Mouse (Mus musculus) adrenal gland, postnatal 25 days (tissue): Measurements from ENCODE around the gene Prox1. TPM values are rescaled to one million over a fixed set of nuclear protein-coding genes. Genes with fewer than 3 reads are reported as not detected.

Experiments used
- DNase-seq: peaks from one replicate; pipeline ENCODE4 v3.0.0; 2021; ENCODE audit warnings: mixed read lengths
- long read RNA-seq: library from polyadenylated mRNA; stranded (forward); transcript quantifications from one replicate; pipeline ENCODE4 v2.0.0, GENCODE M21; 2021
- total RNA-seq: library from RNA; stranded (reverse); gene quantifications from 2 replicates; pipeline ENCODE4 v1.2.3, GENCODE M21; 2021

The Prox1 gene
- 52.6 and 66.7 TPM in 2 replicates for total RNA-seq
- long read RNA-seq, partial matches to known transcripts: 1 of 13 reads
- long read RNA-seq, other reads (novel, unspliced or antisense): 12 of 13 reads

DNA sequence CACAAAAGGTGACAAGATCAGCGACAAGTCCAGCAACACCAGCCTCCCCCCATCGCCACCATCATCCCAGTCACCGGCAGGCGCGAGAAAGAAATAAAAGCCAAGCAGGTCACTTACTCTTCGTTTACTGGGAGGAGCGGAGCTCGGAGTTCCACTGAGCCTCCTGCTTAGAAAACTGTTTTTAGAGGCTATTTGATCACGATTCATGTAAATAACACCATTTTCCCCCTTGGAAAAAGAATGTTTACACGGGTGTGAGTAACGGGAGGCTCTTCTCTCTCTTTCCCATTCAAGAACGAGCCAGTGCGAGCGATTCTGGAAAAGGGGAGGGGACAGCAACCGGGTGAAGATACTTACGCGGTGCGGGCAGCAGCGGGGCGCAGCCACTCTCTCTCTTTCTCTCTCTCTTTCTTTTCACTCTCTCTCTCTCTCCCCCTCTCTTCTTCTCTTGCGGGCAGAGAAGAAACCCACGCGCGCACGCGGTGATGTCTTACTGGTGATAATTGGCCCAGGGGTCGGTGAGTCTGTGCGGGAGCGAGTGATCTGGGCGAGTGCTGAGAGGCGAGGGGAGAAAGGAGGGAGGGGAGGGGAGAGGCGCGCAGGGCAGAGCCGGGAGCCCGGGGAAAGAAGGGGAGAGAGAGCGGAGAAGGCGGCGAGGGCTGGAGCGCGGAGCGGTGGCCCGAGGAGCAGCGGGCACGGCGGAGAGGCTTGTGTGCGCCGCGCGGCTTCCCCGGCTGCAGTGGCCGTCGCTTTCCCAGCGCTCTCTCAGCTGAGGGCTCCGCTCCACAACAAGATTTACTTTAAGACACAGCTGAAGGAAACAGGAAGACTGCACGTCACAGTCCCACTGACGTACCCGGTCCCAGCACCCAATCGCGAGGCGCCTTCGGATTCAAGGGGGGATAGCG is at the start of gene Prox1:
Gene Prox1 (minus strand): TSS at position 804 of the 908 bp plus-strand sequence.
- DNase-seq: peak; percentile 85

DNA sequence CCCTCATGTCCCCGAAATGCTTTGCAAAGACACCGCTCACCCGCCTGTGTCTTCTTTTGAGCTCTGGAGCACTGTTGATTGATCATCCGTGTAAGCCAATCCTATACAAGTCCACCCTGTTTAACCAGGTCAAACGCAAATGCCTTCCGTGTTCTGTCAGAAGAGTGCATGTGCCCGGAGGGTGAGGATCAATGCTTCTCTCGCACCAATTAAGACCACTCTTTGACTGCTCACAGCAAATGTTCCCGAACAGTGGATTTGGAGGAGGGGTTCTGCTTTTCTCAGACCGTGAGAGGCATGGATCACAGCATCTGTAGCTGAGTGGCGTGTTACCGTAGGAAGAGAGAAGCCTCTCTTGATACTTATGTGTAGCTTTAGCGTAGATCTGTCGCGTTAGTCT is 46.1 kb upstream of the Prox1 start:
- no peak for DNase-seq

DNA sequence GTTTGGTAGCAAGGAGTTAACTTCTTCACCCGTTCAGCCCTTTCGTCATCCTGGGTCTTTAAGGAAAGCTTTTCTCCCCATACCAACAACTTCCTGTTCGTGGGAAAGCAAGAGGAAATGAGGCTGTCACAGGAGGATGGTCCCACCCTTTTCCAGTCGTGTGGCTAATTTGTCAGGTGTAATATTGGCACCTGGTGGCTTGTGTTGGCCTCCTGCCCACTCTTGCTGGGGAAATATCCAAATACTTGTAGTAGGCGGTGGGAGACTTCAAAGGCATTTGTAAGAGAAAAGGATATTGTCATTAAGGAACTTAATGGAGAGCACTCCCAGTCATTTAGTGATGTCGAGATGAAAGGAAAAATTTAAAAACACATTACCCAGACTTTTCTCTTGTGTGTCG is 44.1 kb upstream of the Prox1 start:
- DNase-seq: no peak

DNA sequence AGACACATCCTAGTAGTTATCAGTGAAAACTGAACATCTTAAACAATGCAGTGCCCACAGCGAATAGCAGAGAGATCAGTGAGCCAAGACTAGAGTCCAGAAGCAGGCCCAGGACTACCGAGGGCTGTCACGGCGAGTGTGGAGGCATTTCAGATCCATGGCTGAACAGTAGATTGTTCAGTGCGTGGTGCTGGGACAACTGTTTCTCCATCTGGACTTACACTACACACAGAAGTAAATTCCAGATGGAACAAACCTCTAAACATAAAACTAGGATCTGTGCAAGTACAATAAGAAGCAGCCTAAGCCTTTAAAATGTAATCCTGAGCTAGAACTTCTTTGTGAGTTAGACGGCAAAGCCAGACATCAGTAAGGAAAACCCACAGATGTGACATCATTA is 42.7 kb upstream of the Prox1 start:
- DNase-seq: no peak

DNA sequence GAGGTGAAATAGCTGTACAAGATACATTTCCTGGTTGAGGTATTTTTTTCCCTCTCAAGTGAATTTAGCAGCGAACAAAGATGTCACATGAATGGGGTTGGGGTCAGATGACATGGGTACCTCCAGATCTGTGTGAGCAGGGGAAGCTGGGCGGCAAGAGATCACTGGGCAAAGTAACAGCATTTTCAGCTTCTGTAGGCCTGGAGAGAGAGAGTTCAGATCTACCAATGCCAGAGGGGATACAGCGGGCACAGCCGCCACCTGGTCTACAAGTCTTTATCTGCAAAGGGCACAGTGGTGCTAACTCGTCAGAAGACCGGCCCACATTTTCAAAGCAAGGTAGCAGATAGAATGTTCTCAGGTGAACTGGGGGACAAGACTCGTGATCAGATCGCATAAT is 36.7 kb upstream of the Prox1 start:
- no peak for DNase-seq

DNA sequence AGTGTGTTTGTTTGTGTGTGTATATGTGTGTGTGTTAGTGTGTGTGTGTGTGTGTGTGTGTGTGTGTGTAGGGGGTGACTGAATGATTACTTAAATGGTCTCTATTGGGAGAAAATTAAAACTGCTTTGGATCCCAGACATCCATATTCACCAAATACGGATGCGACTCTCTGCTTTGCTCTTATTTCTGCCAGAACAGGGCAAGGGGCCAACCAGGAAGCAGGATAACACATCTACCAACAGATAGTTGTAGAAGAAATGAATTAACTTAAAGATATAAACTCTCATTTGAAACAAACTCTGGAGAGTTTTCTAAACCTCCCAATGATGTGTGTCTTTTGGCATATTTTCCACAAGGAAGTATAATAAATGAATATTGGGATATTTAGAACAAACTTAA is 35.2 kb upstream of the Prox1 start:
- DNase-seq: no peak

DNA sequence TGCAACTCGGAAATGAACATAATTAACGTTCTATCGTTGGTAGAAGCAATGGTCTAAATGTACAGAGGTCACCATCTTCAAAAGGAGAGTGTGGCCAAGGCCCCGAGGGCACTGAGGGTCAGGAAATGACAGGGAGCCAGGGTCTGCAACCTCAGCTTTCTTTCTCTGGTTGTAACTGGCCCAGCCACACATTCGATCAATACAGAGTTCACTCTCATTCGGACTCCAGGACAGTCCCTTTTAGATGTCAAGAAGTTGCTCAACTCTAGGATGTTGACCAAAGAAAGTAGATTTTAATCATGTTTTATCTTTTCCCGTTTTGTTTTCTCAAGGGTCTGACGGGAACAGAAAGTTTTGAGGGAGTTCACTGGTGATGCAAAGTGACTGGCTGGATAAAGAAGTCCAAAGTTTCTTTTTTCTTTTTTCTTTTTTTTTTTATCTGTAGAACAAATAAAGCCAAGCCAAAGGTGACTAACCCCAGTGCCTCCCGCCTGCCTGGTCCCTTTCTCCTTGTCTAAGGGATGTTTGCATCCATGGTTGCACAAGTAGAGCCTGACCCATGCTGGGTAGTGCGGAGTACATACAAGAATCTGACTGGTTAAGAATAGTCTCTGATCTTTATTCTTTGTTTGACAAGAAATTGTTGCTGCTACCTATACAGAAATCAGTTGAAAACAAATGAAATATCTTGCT is 34.0 kb upstream of the Prox1 start:
- no peak for DNase-seq

DNA sequence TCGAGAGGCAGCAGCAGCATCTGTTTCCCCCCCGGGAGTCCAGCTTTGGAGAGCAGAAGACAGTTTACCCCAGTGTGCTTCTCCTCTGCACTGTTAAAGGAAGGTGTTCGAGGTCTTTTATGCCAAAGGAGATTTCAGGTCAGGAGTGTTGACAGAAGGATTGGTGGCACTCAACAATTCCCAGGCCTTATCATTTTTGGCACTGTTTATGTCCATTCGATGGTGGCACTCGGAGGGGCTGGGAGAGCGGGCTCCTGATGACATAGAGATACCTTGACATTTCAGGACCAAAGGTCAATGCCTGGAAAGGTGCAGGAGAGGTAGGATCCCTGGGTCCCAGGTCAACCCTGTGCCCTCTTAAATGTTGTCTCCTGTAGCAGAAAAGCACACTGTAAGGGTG is 31.2 kb upstream of the Prox1 start:
- DNase-seq: no peak

DNA sequence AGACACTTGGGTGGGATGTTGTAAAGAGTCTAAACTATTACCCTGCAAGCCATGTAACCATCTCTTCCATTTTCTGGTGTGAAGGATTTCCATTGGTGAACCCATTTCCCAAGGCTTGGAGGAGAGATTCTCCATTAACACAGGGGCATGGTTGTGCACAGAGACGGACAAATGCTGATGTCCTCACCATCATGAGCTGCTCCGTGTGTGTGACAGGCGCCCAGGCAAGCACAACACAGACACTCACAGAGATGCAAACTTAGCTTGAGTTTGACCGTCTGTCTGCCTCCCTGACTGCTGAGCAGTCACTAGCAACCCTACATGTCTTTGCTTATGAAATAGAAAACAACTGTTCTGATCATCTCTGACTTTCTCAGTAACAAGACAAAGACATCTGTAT is 30.5 kb upstream of the Prox1 start:
- no peak for DNase-seq

DNA sequence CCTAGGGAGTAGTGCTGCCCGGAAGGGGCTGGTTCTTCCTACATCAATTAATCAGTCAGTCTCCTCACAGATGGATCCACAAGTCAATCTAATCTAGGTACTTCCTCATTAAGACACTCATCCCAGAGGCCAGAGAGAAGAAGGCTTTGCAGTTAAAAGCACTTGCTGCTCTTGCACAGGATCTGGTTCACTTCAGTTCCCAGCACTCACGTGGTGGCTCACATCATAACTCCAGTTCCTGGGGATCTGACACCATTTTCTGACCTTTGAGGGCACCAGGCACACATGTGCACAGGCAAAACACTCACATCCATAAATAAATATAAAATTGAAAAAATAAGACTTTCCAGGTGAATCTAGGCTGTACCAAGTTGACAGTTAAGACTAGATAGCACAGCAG is 27.7 kb upstream of the Prox1 start:
- no peak for DNase-seq

DNA sequence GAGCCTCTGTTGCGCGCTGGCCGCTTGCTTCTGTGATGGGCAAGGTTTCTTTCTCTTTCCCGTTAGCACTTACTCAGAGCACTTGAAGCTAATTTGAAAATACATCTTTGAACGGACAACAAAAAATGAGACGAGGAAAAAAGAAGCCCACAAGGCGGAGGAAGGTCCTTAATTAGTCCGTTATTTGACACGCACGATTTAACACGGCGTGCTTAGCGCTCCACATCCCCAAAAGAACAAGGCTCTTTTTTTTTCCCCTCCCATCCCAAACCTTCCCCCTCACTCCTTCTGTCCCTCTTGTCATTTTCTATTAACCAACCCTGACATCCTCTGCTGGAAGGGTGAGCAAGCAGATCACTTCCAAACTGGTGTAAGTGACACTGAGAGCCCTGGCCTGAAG is 21.5 kb upstream of the Prox1 start:
- no peak for DNase-seq

DNA sequence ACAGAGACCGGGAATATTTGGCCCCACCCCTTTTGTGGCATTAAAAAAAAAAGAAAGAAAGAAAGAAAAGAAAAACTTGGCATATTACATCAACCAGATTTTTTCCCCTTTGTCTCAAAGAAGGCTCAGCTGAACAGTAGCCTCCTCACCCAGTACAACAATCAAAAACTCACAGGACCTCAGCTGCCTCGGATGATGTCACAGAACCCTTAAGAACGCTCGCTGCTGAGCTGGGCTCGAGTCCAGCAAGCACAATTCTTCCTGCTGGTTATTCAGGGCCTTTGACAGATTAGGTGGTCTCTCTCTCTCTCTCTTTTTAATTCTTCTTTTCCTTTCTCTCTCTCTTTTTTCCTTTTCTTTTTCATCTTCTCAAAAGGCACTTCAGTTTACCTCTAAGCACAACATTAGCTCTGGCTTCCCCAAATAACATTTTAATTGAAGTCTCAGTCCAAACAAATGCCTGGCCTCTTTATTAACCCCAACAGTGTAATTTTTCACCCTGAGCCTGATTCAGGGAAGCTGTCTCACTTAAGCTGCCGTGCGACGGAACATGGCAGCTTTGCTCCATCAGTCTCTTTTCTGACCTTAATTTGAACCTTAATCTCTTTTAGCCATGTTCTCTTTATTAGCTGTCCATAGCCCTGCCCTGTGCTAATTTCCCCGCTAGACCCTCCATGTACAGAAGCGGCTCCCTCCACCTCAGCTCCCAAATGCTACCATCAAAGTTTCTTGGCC is 19.9 kb upstream of the Prox1 start:
- no peak for DNase-seq

DNA sequence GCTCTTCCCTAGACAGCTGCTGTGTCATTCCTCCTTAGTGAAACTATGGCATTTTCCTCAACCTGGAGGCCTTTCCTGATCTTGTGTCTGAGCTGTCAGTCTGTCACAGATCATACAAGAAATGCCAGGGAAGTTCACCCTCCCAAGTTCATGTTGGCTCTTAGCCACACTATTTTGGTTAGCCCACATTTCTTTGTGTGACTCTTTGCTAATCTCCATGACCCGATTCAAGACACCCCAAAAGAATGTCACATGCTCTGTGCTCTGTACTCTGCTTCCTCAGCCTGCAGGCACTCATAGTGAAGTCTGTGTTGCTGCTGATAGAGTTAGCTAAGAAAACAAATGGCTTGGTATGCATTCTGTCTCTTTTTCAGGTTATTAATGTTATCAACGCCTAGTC is 18.6 kb upstream of the Prox1 start:
- DNase-seq: no peak

DNA sequence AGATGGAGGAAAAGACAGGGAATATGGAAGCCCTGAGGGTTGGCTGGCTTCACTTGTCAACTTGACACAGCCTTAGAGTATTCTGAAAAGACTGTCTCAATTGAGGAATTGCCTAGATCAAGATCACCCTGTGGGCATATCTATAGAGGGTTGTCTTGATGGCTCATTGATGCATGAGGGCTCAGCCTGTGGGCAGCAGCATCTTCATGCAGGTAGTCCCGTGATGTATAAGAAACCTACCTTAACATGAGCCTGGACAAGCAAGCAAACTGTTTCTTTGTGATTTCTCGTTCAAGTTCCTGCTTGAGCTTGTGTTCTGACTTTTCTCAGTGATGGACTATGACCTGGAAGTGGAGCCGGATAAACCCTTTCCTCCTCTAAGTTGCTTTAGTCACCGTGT is 15.8 kb upstream of the Prox1 start:
- no peak for DNase-seq

DNA sequence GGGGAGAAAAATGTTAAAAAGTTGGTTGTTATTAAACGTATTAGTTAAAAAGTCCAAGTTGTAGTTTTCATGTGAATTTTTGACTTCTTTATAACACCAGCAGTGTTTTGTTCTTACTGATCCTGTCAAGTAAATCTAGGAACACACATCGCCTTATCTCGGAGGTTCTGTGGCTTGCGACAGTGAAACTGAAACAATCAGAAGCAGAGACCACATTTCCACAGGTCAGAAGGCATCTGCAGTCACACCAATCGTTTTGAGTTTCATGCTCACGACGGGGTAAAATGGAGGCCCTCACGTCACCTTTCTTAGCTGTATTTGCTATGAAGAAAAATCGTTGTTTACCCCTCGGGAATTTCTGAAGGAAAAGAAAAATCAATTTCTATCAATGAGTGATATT is 14.8 kb upstream of the Prox1 start:
- no peak for DNase-seq

DNA sequence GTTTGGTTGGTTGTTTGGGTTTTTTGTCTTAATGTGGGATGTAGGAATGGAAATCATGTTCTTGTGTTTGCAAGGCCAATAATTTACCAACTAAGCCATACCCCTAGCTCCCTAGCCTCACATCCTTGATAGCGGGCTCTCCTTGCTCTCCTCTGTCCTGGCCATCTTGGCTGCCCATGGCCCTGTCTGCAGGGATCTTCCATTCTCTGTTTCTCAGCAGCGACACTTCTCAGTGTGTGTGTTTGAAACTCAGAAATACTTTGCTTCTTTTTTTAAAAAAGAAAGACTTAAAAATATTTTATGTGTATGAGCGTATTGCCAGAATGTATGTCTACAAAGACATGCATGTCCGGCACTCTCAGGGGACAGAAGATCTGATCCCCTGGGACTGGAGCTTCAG is 13.1 kb upstream of the Prox1 start:
- no peak for DNase-seq

DNA sequence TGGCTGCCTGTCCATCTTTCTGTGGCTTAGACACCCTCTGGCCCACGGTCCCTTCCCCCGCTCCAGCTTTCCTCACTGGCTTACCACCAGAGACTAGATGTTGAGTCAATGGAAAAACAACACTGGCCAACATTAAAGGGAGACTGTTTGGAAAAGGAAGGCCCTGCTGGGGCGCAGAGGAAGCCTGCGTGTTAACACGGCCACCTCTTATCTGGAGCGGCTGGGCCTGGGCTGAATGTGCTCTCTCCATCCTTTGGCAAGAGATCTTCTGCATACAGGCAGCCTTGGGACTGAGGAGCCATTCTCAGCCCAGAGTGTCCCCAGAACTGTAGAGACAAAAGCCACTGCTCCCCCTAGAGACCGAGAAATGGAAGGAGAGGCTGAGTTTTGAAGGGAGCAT is 11.3 kb upstream of the Prox1 start:
- DNase-seq: no peak

DNA sequence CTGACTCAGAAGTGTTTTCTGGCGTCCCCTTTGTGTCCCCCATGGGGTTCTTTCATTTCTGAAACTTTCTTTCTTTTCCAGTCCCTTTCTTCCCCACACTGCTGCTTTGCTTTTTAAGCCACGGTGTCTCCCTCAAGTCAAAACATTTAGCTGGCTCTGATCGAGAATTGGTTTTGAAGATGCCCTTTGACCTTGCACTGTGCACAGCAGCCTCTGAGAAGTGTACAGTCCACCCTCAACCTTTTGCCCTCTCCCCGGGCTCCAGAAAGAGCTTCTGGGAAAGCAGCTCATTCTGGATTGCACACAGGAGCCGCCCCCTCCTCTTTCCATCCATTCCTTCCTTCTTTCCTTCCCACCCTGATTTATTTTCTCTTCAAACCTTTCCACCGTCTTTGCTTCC is 10.3 kb upstream of the Prox1 start:
- no peak for DNase-seq

DNA sequence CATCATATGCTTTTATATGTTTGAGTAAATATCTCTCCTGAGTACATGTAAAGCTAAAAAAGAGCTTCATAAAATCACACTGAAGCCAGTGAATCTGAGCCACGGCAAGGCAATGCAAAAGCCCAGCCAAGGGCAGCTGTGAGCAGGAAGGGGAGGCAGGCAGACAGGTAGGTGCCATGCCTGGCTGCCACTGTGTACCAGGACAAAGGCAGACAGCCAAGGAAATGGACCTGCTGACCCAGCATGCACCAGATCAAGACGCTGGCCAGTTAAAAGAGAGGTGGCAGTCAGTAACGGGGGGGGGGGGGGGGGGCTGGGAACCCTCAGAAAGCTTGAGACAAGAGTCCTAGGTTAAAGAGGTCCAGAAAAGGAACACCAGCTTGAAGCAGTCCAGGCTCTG is 6.4 kb upstream of the Prox1 start:
- no peak for DNase-seq

DNA sequence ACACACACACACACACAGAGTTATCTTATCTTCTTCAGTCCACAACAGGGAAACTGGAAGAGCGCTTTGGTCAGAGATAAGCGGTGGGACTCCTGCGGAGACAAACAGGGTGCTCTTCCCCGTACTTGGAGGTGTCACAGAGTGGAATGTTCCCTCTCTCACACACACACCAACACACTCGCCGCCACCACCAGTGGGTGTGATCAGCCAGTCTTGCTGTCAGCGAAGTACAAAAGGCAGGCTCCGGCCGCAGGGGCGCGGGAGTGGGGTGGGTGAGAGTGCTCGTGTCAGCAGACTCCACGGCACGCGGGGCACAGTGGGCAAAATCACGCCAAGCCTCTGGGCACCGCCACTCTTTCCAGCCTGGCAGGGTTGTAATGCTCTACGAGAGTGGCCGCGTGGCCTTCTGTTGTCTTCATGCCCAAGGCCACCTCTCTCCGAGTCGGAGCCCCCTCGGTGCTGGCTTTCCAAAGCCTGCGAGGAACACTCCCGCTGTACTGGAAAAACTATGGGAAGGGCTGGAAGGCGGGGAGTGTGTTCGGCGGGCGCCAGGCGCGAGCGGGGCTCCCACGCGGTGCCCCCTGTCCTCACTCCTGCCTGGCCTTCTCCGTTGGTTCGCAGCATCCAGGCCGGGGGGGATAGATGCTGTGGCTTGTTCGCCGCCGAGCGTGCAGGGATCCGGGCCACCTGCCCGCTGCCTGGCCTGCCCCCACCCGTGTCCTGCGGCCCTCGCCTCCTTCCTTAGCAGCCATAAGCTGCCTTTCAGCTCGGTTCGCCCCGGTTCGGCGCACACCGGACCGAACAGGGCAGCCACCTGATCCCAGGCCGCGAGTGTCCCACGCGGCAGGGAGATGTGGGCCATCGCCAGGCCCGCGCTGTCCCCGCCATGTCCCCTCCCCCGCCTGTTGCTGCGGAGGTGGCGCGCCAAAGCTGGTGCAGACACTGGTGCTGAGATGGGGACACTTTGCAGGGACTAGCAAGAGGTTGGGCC is 4.5 kb upstream of the Prox1 start:
- peak; percentile 53 for DNase-seq

DNA sequence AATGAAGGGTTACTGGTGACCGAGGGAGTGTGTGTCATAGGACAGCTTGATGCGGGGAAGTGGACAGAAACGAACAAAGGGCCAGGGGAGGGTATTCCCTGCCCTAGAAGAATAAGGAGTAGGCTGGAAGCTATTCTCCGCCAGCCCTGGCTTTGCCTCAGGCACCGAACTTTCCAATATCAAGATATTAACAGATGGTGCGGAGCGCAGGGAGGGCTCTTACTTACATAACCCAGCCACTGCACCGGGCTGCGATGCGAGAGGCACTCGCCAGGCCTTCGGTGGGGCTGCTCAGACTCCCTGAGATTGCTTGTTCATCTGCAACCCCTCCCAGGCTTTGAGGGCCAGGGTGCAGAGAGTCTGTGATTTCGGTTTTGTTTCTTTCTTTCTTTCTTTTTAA is 3.7 kb upstream of the Prox1 start:
- DNase-seq: peak; percentile 35

DNA sequence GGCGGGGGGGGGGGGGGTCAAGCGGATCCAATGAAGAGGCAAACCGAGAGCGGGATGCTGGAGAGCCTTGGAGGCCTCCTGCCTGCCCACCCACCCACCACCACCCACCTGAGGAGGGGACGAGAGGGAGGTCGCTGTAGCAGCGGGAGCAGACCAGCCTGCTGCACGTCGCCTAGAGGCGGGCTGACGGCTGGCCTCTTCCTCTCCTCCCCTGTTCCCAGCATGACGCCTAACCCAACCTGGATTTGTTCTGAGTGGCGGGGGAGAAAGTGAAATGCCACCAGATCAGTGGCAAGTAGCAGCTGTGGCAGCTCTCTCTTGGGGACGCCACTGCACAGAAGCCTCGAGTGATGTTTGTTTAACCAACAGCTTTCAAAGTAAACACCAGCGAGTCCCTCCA is 3.1 kb upstream of the Prox1 start:
- DNase-seq: no peak
